Mouse (Mus musculus) heart, adult 2 months (tissue): ENCODE measurements around the gene Zfp598. TPM values are rescaled to one million over a fixed set of nuclear protein-coding genes. Genes with fewer than 3 reads are reported as not detected.
A peak's percentile ranks its signal among the peaks of the same experiment; 100 is the strongest.

Source experiments
- DNase-seq, 2 experiments: peaks; one replicate each; pipeline ENCODE4 v3.0.0; 2021
- H3K27ac ChIP-seq: fragments of 200-600 bp; 2 replicates; pipeline ENCODE4 v1.8.1; 2022
- H3K27me3 ChIP-seq: fragments of 200-500 bp; 2 replicates; pipeline ENCODE4 v1.6.1; 2012; ENCODE audit warnings: mild to moderate bottlenecking, low read length, inconsistent platforms, mixed read lengths; ENCODE audit not compliant: control insufficient read depth, insufficient read depth
- H3K36me3 ChIP-seq: fragments of 200-500 bp; 2 replicates; pipeline ENCODE4 v1.6.1; 2012; ENCODE audit warnings: low read length, inconsistent platforms; ENCODE audit not compliant: control insufficient read depth, insufficient read depth
- H3K4me1 ChIP-seq: fragments of 200-500 bp; 2 replicates; pipeline ENCODE4 v1.6.1; 2011; ENCODE audit warnings: low read length; ENCODE audit not compliant: control insufficient read depth, insufficient read depth
- H3K4me3 ChIP-seq: fragments of 200-600 bp; 2 replicates; pipeline ENCODE4 v1.8.1; 2022
- H3K79me2 ChIP-seq: fragments of 200-500 bp; replicated peaks from 2 replicates; pipeline ENCODE4 v1.6.1; 2012; ENCODE audit warnings: mild to moderate bottlenecking, inconsistent platforms, low read length, moderate library complexity, mixed read lengths; ENCODE audit not compliant: control insufficient read depth, insufficient read depth
- H3K9ac ChIP-seq: fragments of 200-500 bp; 2 replicates; pipeline ENCODE4 v1.6.1; 2012; ENCODE audit warnings: low read depth, mild to moderate bottlenecking, control low read depth, inconsistent platforms, low read length, mixed read lengths
- CTCF ChIP-seq: fragments of 200-600 bp; IDR thresholded peaks from 2 replicates; pipeline ENCODE4 v1.8.1; 2022; ENCODE audit warnings: antibody characterized with exemption, mild to moderate bottlenecking, moderate library complexity
- EP300 ChIP-seq: fragments of 200-500 bp; IDR thresholded peaks from 2 replicates; pipeline ENCODE4 v1.6.1; 2011; ENCODE audit warnings: low read depth, low read length, control low read depth; ENCODE audit not compliant: insufficient read depth
- POLR2A ChIP-seq: fragments of 200-500 bp; IDR thresholded peaks from 2 replicates; pipeline ENCODE4 v1.6.1; 2011; ENCODE audit warnings: mild to moderate bottlenecking, low read depth, low read length, control low read depth; ENCODE audit not compliant: insufficient read depth
- WGBS: fragments of 180-500 bp; shearing (Covaris S2); methylation state at CpG from one replicate; pipeline ENCODE4 v1.1.7; 2018; 5-methylcytosine and 5-hydroxymethylcytosine counted together
- intact Hi-C: fragments of 180-260 bp; cut with DNase I; formaldehyde crosslinking; loops from one replicate; pipeline ENCODE4 v1.15.1; 2025
- long read RNA-seq: library from polyadenylated mRNA; stranded (forward); transcript quantifications from one replicate; pipeline ENCODE4 v2.0.0, GENCODE M21; 2021
- polyA plus RNA-seq: library from polyadenylated mRNA; depleted of rRNA; stranded (reverse); fragments of >200 nt; gene quantifications from 2 replicates; pipeline ENCODE4 v1.2.3, GENCODE M21; 2012; rRNA removed
- total RNA-seq, 2 experiments: library from RNA; stranded (reverse); gene quantifications; 2 replicates each; pipeline ENCODE4 v1.2.3; 2021

The Zfp598 gene
- 10 to 100 TPM; 17.4 to 17.5 TPM for total RNA-seq
- 28.1 and 29.9 TPM in 2 replicates for polyA plus RNA-seq
- long read RNA-seq, transcript Zfp598-202 (12 exons, 3,352 nt) = major isoform, 12 of 17 reads
- long read RNA-seq, partial matches to known transcripts = 1 of 17 reads
- long read RNA-seq, other reads (novel, unspliced or antisense) = 3 of 17 reads

GRCm38 (mm10) chr17:24669545-24670245 lies at the start of gene Zfp598:
Gene Zfp598, plus strand, starts transcription at chr17:24669687.
- peak within 1 kb of the TSS; percentile 96 for H3K9ac ChIP-seq
- H3K4me3 ChIP-seq = peak within 1 kb of the TSS; percentile 91
- peak within 1 kb of the TSS; percentile 94 for H3K27ac ChIP-seq
- 1% methylated on average over 76 of the region's 80 CpGs for WGBS
- TF ChIP-seq CTCF (peak; percentile 58), EP300 (peak; percentile 53; the same call in 1 of the 2 replicates), POLR2A (peak; percentile 88)
- DNase-seq = peak; percentile 97 to 98
- intact Hi-C loops = loop anchor here (2.0 to 5.0 kb wide), 2 partner anchors 37 to 192 kb away; partner anchors contain the start of genes Mlst8 and Tbl3
- peaks cover 14% of the 10 kb centered on the region for H3K4me1 ChIP-seq
- H3K79me2 ChIP-seq = peaks cover 1% of the 10 kb centered on the region
- H3K36me3 ChIP-seq = no peaks in the 10 kb centered on the region
- H3K27me3 ChIP-seq = no peaks in the 10 kb centered on the region

GRCm38 (mm10) chr17:24625472-24625871 lies 44.0 kb upstream of the Zfp598 start:
- 84% methylated on average over 8 of the region's 8 CpGs for WGBS
- intact Hi-C loops = no loop called here

GRCm38 (mm10) chr17:24628646-24629045 lies 40.8 kb upstream of the Zfp598 start:
- DNase-seq = peak; percentile 70 to 82
- H3K27ac ChIP-seq = no peak overlapping the region
- intact Hi-C loops = loop anchor here (2.0 kb wide), 1 partner anchor 90 kb away; no protein-coding TSS in a partner anchor
- no peak overlapping the region for H3K4me3 ChIP-seq
- H3K4me1 ChIP-seq = peaks cover 8% of the 10 kb centered on the region
- TF ChIP-seq POLR2A (no peak), EP300 (peak; percentile 87; the same call in 1 of the 2 replicates), CTCF (peak; percentile 100)
- no peaks in the 10 kb centered on the region for H3K27me3 ChIP-seq
- no peak overlapping the region for H3K9ac ChIP-seq
- 17% methylated on average over 5 of the region's 5 CpGs for WGBS
- H3K79me2 ChIP-seq = no peaks in the 10 kb centered on the region
- H3K36me3 ChIP-seq = no peaks in the 10 kb centered on the region

More at GRCm38 (mm10) chr17:24625472-24625871, 44.0 kb upstream of the Zfp598 start:
- no peaks in the 10 kb centered on the region for H3K27me3 ChIP-seq
- peaks cover 1% of the 10 kb centered on the region for H3K4me1 ChIP-seq
- H3K36me3 ChIP-seq = no peaks in the 10 kb centered on the region
- DNase-seq = no peak
- no peaks in the 10 kb centered on the region for H3K79me2 ChIP-seq
- no peak overlapping the region for H3K27ac ChIP-seq
- H3K9ac ChIP-seq = no peak overlapping the region
- no peak overlapping the region for H3K4me3 ChIP-seq
- TF ChIP-seq EP300 = no peak
- no peak for TF ChIP-seq POLR2A
- TF ChIP-seq CTCF = no peak

GRCm38 (mm10) chr17:24630072-24630471 lies 39.4 kb upstream of the Zfp598 start:
- intact Hi-C loops = no loop called here
- TF ChIP-seq EP300 (no peak), POLR2A (no peak), CTCF (no peak)
- H3K9ac ChIP-seq = no peak overlapping the region
- H3K27ac ChIP-seq = no peak overlapping the region
- no peak overlapping the region for H3K4me3 ChIP-seq
- no peak for DNase-seq
- no peaks in the 10 kb centered on the region for H3K27me3 ChIP-seq
- no peaks in the 10 kb centered on the region for H3K79me2 ChIP-seq
- H3K4me1 ChIP-seq = peaks cover 18% of the 10 kb centered on the region
- 84% methylated on average over 14 of the region's 14 CpGs for WGBS
- no peaks in the 10 kb centered on the region for H3K36me3 ChIP-seq

GRCm38 (mm10) chr17:24632167-24632812 lies 37.2 kb upstream of the Zfp598 start, which contains the start of the genes Tsc2 and Nthl1:
Gene Tsc2, minus strand, starts transcription at chr17:24632630.
Gene Nthl1, plus strand, starts transcription at chr17:24632680.
- H3K4me3 ChIP-seq = peak within 1 kb of the TSS; percentile 73
- WGBS = 1% methylated on average over 51 of the region's 51 CpGs
- peak; percentile 88 to 89 for DNase-seq
- no peaks in the 10 kb centered on the region for H3K36me3 ChIP-seq
- peak within 1 kb of the TSS; percentile 81 for H3K9ac ChIP-seq
- TF ChIP-seq POLR2A = peak; percentile 87
- 0 out of 2 replicates have a peak, but pooled peaks have one; percentile 16 for TF ChIP-seq EP300
- no peak for TF ChIP-seq CTCF
- no peaks in the 10 kb centered on the region for H3K27me3 ChIP-seq
- no peaks in the 10 kb centered on the region for H3K79me2 ChIP-seq
- intact Hi-C loops = loop anchor here (1.0 kb wide), 1 partner anchor 18 kb away; the partner anchor contains the start of gene Slc9a3r2
- H3K27ac ChIP-seq = peak within 1 kb of the TSS; percentile 98
- peaks cover 26% of the 10 kb centered on the region for H3K4me1 ChIP-seq
